Mouse (Mus musculus) spleen, postnatal 10 days (tissue): ENCODE measurements around the gene Defb48.

Experiments used
- DNase-seq, 2 experiments: peaks; one replicate each; pipeline ENCODE4 v3.0.0; 2021 to 2022; ENCODE audit warnings: low spot score in 2 of 2

Gene Defb48

GRCm38 (mm10) chr14:62984410-62984809 lies at the start of gene Defb48:
Gene Defb48, minus strand, starts transcription at chr14:62984510.
- no peak for DNase-seq

- no peak for DNase-seq
Measured at GRCm38 (mm10) chr14:63020524-63021156, 36.3 kb upstream of the Defb48 start.

- DNase-seq: no peak
Measured at GRCm38 (mm10) chr14:63014667-63015066, 30.4 kb upstream of the Defb48 start.

- no peak for DNase-seq
Measured at GRCm38 (mm10) chr14:63013082-63013481, 28.8 kb upstream of the Defb48 start.

- DNase-seq: no peak
Measured at GRCm38 (mm10) chr14:63011471-63011870, 27.2 kb upstream of the Defb48 start, which contains the start of gene Defb43. Gene Defb43, plus strand, starts transcription at chr14:63011771.

- no peak for DNase-seq
Measured at GRCm38 (mm10) chr14:63002588-63002987, 18.3 kb upstream of the Defb48 start.

- no peak for DNase-seq
Measured at GRCm38 (mm10) chr14:62998977-62999376, 14.7 kb upstream of the Defb48 start.

- no peak for DNase-seq
Measured at GRCm38 (mm10) chr14:62997777-62998176, 13.5 kb upstream of the Defb48 start, which contains the start of gene Defb47. Gene Defb47, plus strand, starts transcription at chr14:62998077.

GRCm38 (mm10) chr14:62991849-62992510 lies 7.7 kb upstream of the Defb48 start:
- no peak for DNase-seq

- DNase-seq: no peak
Measured at GRCm38 (mm10) chr14:62991271-62991670, 7.0 kb upstream of the Defb48 start.

- no peak for DNase-seq
Measured at GRCm38 (mm10) chr14:62979815-62980214, 4.5 kb downstream of the Defb48 start.

GRCm38 (mm10) chr14:62975046-62975445 lies 9.3 kb downstream of the Defb48 start:
- DNase-seq: peak; percentile 38 to 72

GRCm38 (mm10) chr14:62965811-62966520 lies 18.3 kb downstream of the Defb48 start:
- no peak for DNase-seq

GRCm38 (mm10) chr14:62965342-62965741 lies 19.0 kb downstream of the Defb48 start:
- DNase-seq: no peak

GRCm38 (mm10) chr14:62963632-62964031 lies 20.7 kb downstream of the Defb48 start:
- no peak for DNase-seq

GRCm38 (mm10) chr14:62956091-62956490 lies 28.2 kb downstream of the Defb48 start:
- no peak for DNase-seq

- DNase-seq: no peak
Measured at GRCm38 (mm10) chr14:62946794-62947193, 37.5 kb downstream of the Defb48 start.

- DNase-seq: peak in 1 of 2 experiments; percentile 59
Measured at GRCm38 (mm10) chr14:62940383-62941074, 43.8 kb downstream of the Defb48 start.

- DNase-seq: peak in 1 of 2 experiments; percentile 32
Measured at GRCm38 (mm10) chr14:62939435-62939834, 44.9 kb downstream of the Defb48 start.

GRCm38 (mm10) chr14:62937675-62938074 lies 46.6 kb downstream of the Defb48 start:
- DNase-seq: no peak

GRCm38 (mm10) chr14:62936631-62937380 lies 47.5 kb downstream of the Defb48 start:
- DNase-seq: no peak
